Mouse (Mus musculus) lung, adult 2 months (tissue): ENCODE results near the gene Gpr107. TPM values are rescaled to one million over a fixed set of nuclear protein-coding genes. Genes with fewer than 3 reads are reported as not detected.

Experiments used
- DNase-seq: peaks from one replicate; pipeline ENCODE4 v3.0.0; 2022
- H3K4me1 ChIP-seq: fragments of 200-500 bp; 2 replicates; pipeline ENCODE4 v1.6.1; 2011; ENCODE audit warnings: low read length; ENCODE audit not compliant: control insufficient read depth, insufficient read depth
- H3K4me3 ChIP-seq: fragments of 200-500 bp; replicated peaks from 2 replicates; pipeline ENCODE3; 2011; ENCODE audit warnings: low read depth, mild to moderate bottlenecking, control low read depth, low read length; ENCODE audit errors: extremely low read depth
- CTCF ChIP-seq: fragments of 200-500 bp; IDR thresholded peaks from 2 replicates; pipeline ENCODE4 v1.5.1; 2011; ENCODE audit warnings: mild to moderate bottlenecking, low read length, control low read depth; ENCODE audit not compliant: insufficient read depth
- POLR2A ChIP-seq: fragments of 200-500 bp; IDR thresholded peaks from 2 replicates; pipeline ENCODE4 v1.6.1; 2011; ENCODE audit warnings: low read depth, mild to moderate bottlenecking, control low read depth, low read length, borderline replicate concordance; ENCODE audit errors: extremely low read depth
- WGBS: fragments of 180-500 bp; shearing (Covaris S2); methylation state at CpG from one replicate; pipeline ENCODE4 v1.1.7; 2018; 5-methylcytosine and 5-hydroxymethylcytosine counted together
- polyA plus RNA-seq: library from polyadenylated mRNA; depleted of rRNA; stranded (reverse); fragments of >200 nt; gene quantifications from 2 replicates; pipeline ENCODE4 v1.2.3, GENCODE M21; 2012

Gpr107 gene
- polyA plus RNA-seq, 1 experiment: 24.4 TPM

GRCm38 (mm10) chr2:31115091-31115942 is 36.8 kb upstream of the Gpr107 start:
- no peak overlapping the region for H3K4me3 ChIP-seq
- H3K4me1 ChIP-seq: peaks cover 13% of the 10 kb centered on the region
- TF ChIP-seq CTCF (no peak), POLR2A (no peak)
- DNase-seq: no peak
- WGBS: 44% methylated on average over 10 of the region's 10 CpGs

DNA sequence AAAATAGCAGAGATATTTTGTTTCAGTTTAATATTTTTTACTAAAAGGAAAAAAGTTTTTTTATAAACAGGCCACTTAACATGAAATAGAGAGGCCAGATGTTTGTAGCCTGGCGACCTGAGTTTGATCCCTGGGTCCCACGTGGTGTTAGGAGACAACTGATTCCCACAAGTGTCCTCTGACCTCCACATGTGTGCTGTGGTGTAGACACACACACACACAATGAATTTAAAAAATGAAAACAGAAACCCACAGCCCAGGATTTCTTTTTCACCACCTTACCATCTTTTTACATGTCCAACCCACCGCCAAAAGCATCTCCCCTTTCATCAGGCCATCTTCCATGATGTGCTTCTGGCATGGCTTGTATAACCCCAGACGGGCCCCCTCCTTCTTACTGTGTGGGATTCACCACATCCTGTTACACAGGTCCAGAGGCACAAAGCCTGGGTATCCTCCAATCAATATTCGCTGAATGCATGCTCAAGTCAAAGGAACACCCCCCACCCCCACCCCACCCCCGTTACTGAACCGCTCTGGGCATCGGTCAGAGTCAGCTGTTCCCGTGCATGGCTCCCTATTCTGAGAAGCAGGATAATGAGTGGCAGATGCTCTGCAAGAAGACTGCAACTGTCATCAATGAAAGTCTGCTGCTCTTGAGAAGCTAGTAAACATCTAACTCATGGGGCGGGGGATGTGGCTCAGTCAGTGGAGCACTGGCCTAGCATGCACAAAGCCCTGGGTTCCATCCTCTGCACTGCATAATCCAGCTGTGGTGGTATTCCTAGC is 36.0 kb upstream of the Gpr107 start:
- 56% methylated on average over 10 of the region's 10 CpGs for WGBS
- TF ChIP-seq CTCF (no peak), POLR2A (no peak)
- Histone ChIP-seq H3K4me1 (peaks cover 13% of the 10 kb centered on the region), H3K4me3 (no peak overlapping the region)
- DNase-seq: no peak

DNA sequence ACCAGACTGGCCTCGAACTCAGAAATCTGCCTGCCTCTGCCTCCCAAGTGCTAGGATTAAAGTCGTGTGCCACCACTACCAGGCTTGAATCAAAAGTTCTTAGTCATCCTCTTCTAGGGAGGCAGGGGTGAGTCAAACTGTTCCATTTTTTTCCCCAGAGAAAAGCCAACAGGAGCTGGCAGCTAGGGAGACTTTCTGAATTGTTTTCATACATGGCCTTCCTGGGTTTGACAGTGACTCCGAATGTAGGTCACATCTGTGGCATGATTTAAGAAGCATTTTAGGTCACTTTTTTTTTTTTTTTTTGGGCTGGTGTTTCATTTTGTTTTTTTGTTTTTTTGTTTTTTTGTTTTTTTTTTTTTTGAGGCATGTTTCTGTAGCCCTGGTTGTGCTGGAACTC is 33.9 kb upstream of the Gpr107 start:
- Histone ChIP-seq H3K4me1 (peaks cover 13% of the 10 kb centered on the region), H3K4me3 (no peak overlapping the region)
- no peak for DNase-seq
- TF ChIP-seq CTCF (no peak), POLR2A (no peak)
- WGBS: 65% methylated on average over 3 of the region's 3 CpGs

GRCm38 (mm10) chr2:31118639-31119380 is 33.3 kb upstream of the Gpr107 start:
- 80% methylated on average over 10 of the region's 10 CpGs for WGBS
- no peak for DNase-seq
- Histone ChIP-seq H3K4me1 (peaks cover 13% of the 10 kb centered on the region), H3K4me3 (no peak overlapping the region)
- no peak for TF ChIP-seq CTCF
- TF ChIP-seq POLR2A: no peak

GRCm38 (mm10) chr2:31119795-31120194 is 32.3 kb upstream of the Gpr107 start:
- WGBS: 58% methylated on average over 13 of the region's 13 CpGs
- DNase-seq: no peak
- TF ChIP-seq POLR2A (no peak), CTCF (no peak)
- H3K4me3 ChIP-seq: no peak overlapping the region
- peaks cover 20% of the 10 kb centered on the region for H3K4me1 ChIP-seq

- no peak overlapping the region for H3K4me3 ChIP-seq
- WGBS: 74% methylated on average over 7 of the region's 7 CpGs
- peaks cover 23% of the 10 kb centered on the region for H3K4me1 ChIP-seq
- no peak for TF ChIP-seq POLR2A
- TF ChIP-seq CTCF: no peak
- no peak for DNase-seq
Measured at GRCm38 (mm10) chr2:31121131-31121693, 30.9 kb upstream of the Gpr107 start.

DNA sequence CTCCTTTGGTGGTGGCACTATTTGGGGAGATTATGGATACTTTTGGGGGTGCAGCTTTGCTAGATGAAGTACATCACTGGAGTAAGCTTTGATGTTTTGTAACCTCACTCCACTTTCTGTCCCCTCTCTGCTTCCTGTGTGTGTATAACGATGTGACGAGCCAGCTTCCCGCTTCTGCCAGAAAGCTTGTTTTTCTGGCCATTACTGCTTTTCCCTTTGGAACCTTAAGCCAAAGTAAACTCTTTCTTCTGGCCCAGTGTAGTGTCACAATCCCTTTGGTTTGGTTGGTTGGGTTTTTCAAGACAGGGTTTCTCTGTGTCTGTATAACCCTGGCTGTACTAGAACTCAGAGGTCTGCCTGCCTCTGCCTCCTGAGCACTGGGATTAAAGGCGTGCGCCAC is 29.3 kb upstream of the Gpr107 start:
- Histone ChIP-seq H3K4me1 (peaks cover 26% of the 10 kb centered on the region), H3K4me3 (no peak overlapping the region)
- TF ChIP-seq CTCF (no peak), POLR2A (no peak)
- no peak for DNase-seq
- WGBS: 67% methylated on average over 5 of the region's 5 CpGs

- no peak for DNase-seq
- Histone ChIP-seq H3K4me3 (no peak overlapping the region), H3K4me1 (peaks cover 30% of the 10 kb centered on the region)
- WGBS: 92% methylated on average over 5 of the region's 5 CpGs
- TF ChIP-seq POLR2A (no peak), CTCF (no peak)
Measured at GRCm38 (mm10) chr2:31123493-31123892, 28.6 kb upstream of the Gpr107 start.

DNA sequence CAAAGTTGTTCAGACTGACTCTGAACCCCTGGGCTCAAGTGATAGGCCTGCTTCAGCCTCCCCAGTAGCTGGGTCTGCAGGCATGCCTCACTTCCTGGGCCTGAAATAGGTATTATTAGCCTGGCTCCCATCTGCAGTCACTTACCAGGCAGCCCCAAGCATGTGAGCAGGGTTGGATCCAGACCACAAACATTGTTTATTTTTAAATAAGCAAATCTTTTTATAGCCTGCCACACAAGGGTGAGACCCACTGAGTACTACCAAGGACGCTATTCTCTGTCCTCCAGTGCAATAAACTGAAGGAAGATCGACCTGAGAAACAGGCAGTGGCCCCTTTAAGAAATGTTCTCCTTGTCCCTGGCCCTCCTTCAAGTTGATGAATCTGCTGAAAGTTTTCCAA is 27.4 kb upstream of the Gpr107 start:
- H3K4me3 ChIP-seq: no peak overlapping the region
- TF ChIP-seq POLR2A (no peak), CTCF (no peak)
- WGBS: 15% methylated on average over 2 of the region's 2 CpGs
- DNase-seq: no peak
- peaks cover 31% of the 10 kb centered on the region for H3K4me1 ChIP-seq
